Mouse (Mus musculus): ENCODE measurements around the gene Gm17545. TPM values are rescaled to one million over a fixed set of nuclear protein-coding genes. Genes with fewer than 3 reads are reported as not detected.
A peak's percentile ranks its signal among the peaks of the same experiment; 100 is the strongest.

The Gm17545 gene
- polyA plus RNA-seq, 1 experiment from 2014 or later: not detected

GRCm38 (mm10) chr9:22420491-22420890 lies 33.6 kb upstream of the Gm17545 start:
- H3K27me3 ChIP-seq (ENCODE audit: control insufficient read depth, insufficient read depth, low read length): no peaks in the 10 kb centered on the region
- 35% methylated on average over 7 of the region's 7 CpGs for WGBS
- H3K27ac ChIP-seq (ENCODE audit: low read depth, low read length): no peak overlapping the region
- H3K9ac ChIP-seq (ENCODE audit: low read depth, low read length): no peak overlapping the region
- no peaks in the 10 kb centered on the region for H3K9me3 ChIP-seq (ENCODE audit: control insufficient read depth, low read length)
- no peaks in the 10 kb centered on the region for H3K4me1 ChIP-seq (ENCODE audit: control insufficient read depth, insufficient read depth, low read length)
- H3K4me3 ChIP-seq (ENCODE audit: low read length): no peak overlapping the region
- H3K36me3 ChIP-seq (ENCODE audit: control insufficient read depth, insufficient read depth, low read length): no peaks in the 10 kb centered on the region
- H3K4me2 ChIP-seq (replicated peaks; ENCODE audit: low read depth, low read length): no peak overlapping the region
- ATAC-seq (ENCODE audit: low FRiP score, low TSS enrichment): no peak

GRCm38 (mm10) chr9:22422559-22422958 lies 31.5 kb upstream of the Gm17545 start:
- H3K4me2 ChIP-seq (replicated peaks; ENCODE audit: low read depth, low read length): no peak overlapping the region
- no peaks in the 10 kb centered on the region for H3K27me3 ChIP-seq (ENCODE audit: control insufficient read depth, insufficient read depth, low read length)
- no peaks in the 10 kb centered on the region for H3K4me1 ChIP-seq (ENCODE audit: control insufficient read depth, insufficient read depth, low read length)
- no peak for ATAC-seq (ENCODE audit: low FRiP score, low TSS enrichment)
- H3K36me3 ChIP-seq (ENCODE audit: control insufficient read depth, insufficient read depth, low read length): no peaks in the 10 kb centered on the region
- WGBS: 44% methylated on average over 1 of the region's 1 CpGs
- no peak overlapping the region for H3K4me3 ChIP-seq (ENCODE audit: low read length)
- H3K9ac ChIP-seq (ENCODE audit: low read depth, low read length): no peak overlapping the region
- H3K27ac ChIP-seq (ENCODE audit: low read depth, low read length): no peak overlapping the region
- no peaks in the 10 kb centered on the region for H3K9me3 ChIP-seq (ENCODE audit: control insufficient read depth, low read length)

GRCm38 (mm10) chr9:22423507-22423906 lies 30.6 kb upstream of the Gm17545 start:
- 81% methylated on average over 1 of the region's 1 CpGs for WGBS
- no peak overlapping the region for H3K9ac ChIP-seq (ENCODE audit: low read depth, low read length)
- peaks cover 2% of the 10 kb centered on the region; the same call in 1 of the 2 replicates for H3K4me1 ChIP-seq (ENCODE audit: control insufficient read depth, insufficient read depth, low read length)
- no peaks in the 10 kb centered on the region for H3K36me3 ChIP-seq (ENCODE audit: control insufficient read depth, insufficient read depth, low read length)
- no peak overlapping the region for H3K27ac ChIP-seq (ENCODE audit: low read depth, low read length)
- no peak for ATAC-seq (ENCODE audit: low FRiP score, low TSS enrichment)
- H3K4me2 ChIP-seq (replicated peaks; ENCODE audit: low read depth, low read length): no peak overlapping the region
- no peaks in the 10 kb centered on the region for H3K27me3 ChIP-seq (ENCODE audit: control insufficient read depth, insufficient read depth, low read length)
- no peaks in the 10 kb centered on the region for H3K9me3 ChIP-seq (ENCODE audit: control insufficient read depth, low read length)
- H3K4me3 ChIP-seq (ENCODE audit: low read length): no peak overlapping the region

GRCm38 (mm10) chr9:22424196-22424595 lies 29.9 kb upstream of the Gm17545 start:
- Histone ChIP-seq H3K27ac (ENCODE audit: low read depth, low read length) (no peak overlapping the region), H3K4me1 (ENCODE audit: control insufficient read depth, insufficient read depth, low read length) (peaks cover 9% of the 10 kb centered on the region; the same call in 1 of the 2 replicates), H3K36me3 (ENCODE audit: control insufficient read depth, insufficient read depth, low read length) (no peaks in the 10 kb centered on the region), H3K9me3 (ENCODE audit: control insufficient read depth, low read length) (no peaks in the 10 kb centered on the region), H3K4me2 (replicated peaks; ENCODE audit: low read depth, low read length) (no peak overlapping the region), H3K27me3 (ENCODE audit: control insufficient read depth, insufficient read depth, low read length) (no peaks in the 10 kb centered on the region), H3K4me3 (ENCODE audit: low read length) (no peak overlapping the region), H3K9ac (ENCODE audit: low read depth, low read length) (no peak overlapping the region)
- no peak for ATAC-seq (ENCODE audit: low FRiP score, low TSS enrichment)
- 49% methylated on average over 10 of the region's 10 CpGs for WGBS

- no peaks in the 10 kb centered on the region for H3K36me3 ChIP-seq (ENCODE audit: control insufficient read depth, insufficient read depth, low read length)
- no peak for ATAC-seq (ENCODE audit: low FRiP score, low TSS enrichment)
- no peaks in the 10 kb centered on the region for H3K27me3 ChIP-seq (ENCODE audit: control insufficient read depth, insufficient read depth, low read length)
- no peaks in the 10 kb centered on the region for H3K9me3 ChIP-seq (ENCODE audit: control insufficient read depth, low read length)
- H3K4me2 ChIP-seq (replicated peaks; ENCODE audit: low read depth, low read length): no peak overlapping the region
- no peak overlapping the region for H3K4me3 ChIP-seq (ENCODE audit: low read length)
- no peak overlapping the region for H3K9ac ChIP-seq (ENCODE audit: low read depth, low read length)
- H3K4me1 ChIP-seq (ENCODE audit: control insufficient read depth, insufficient read depth, low read length): peaks cover 13% of the 10 kb centered on the region
- no peak overlapping the region for H3K27ac ChIP-seq (ENCODE audit: low read depth, low read length)
- WGBS: 88% methylated on average over 4 of the region's 4 CpGs
Observed at GRCm38 (mm10) chr9:22424719-22425118, 29.4 kb upstream of the Gm17545 start.

GRCm38 (mm10) chr9:22428028-22428665 lies 25.9 kb upstream of the Gm17545 start:
- peaks cover 20% of the 10 kb centered on the region for H3K4me1 ChIP-seq (ENCODE audit: control insufficient read depth, insufficient read depth, low read length)
- H3K27me3 ChIP-seq (ENCODE audit: control insufficient read depth, insufficient read depth, low read length): no peaks in the 10 kb centered on the region
- no peak overlapping the region for H3K9ac ChIP-seq (ENCODE audit: low read depth, low read length)
- H3K36me3 ChIP-seq (ENCODE audit: control insufficient read depth, insufficient read depth, low read length): no peaks in the 10 kb centered on the region
- no peak overlapping the region for H3K27ac ChIP-seq (ENCODE audit: low read depth, low read length)
- no peak overlapping the region for H3K4me3 ChIP-seq (ENCODE audit: low read length)
- H3K4me2 ChIP-seq (replicated peaks; ENCODE audit: low read depth, low read length): no peak overlapping the region
- WGBS: 53% methylated on average over 2 of the region's 4 CpGs
- ATAC-seq (ENCODE audit: low FRiP score, low TSS enrichment): 0 out of 2 replicates have a peak, but pooled peaks have one; percentile 26
- no peaks in the 10 kb centered on the region for H3K9me3 ChIP-seq (ENCODE audit: control insufficient read depth, low read length)

- ATAC-seq (ENCODE audit: low FRiP score, low TSS enrichment): 0 out of 2 replicates have a peak, but pooled peaks have one; percentile 55
Observed at GRCm38 (mm10) chr9:22428666-22429410, 25.3 kb upstream of the Gm17545 start.

GRCm38 (mm10) chr9:22429533-22430241 lies 24.4 kb upstream of the Gm17545 start:
- ATAC-seq (ENCODE audit: low FRiP score, low TSS enrichment): peak; percentile 64
- Histone ChIP-seq H3K36me3 (ENCODE audit: control insufficient read depth, insufficient read depth, low read length) (no peaks in the 10 kb centered on the region), H3K9ac (ENCODE audit: low read depth, low read length) (no peak overlapping the region), H3K4me3 (ENCODE audit: low read length) (no peak overlapping the region), H3K27ac (ENCODE audit: low read depth, low read length) (peak overlapping the region; percentile 44; the same call in 1 of the 2 replicates), H3K4me1 (ENCODE audit: control insufficient read depth, insufficient read depth, low read length) (peaks cover 20% of the 10 kb centered on the region), H3K4me2 (replicated peaks; ENCODE audit: low read depth, low read length) (peak overlapping the region; percentile 9), H3K9me3 (ENCODE audit: control insufficient read depth, low read length) (no peaks in the 10 kb centered on the region), H3K27me3 (ENCODE audit: control insufficient read depth, insufficient read depth, low read length) (no peaks in the 10 kb centered on the region)
- 33% methylated on average over 15 of the region's 15 CpGs for WGBS

More at GRCm38 (mm10) chr9:22428666-22429410, 25.3 kb upstream of the Gm17545 start:
- Histone ChIP-seq H3K36me3 (ENCODE audit: control insufficient read depth, insufficient read depth, low read length) (no peaks in the 10 kb centered on the region), H3K4me3 (ENCODE audit: low read length) (no peak overlapping the region), H3K9ac (ENCODE audit: low read depth, low read length) (no peak overlapping the region), H3K4me1 (ENCODE audit: control insufficient read depth, insufficient read depth, low read length) (peaks cover 20% of the 10 kb centered on the region), H3K4me2 (replicated peaks; ENCODE audit: low read depth, low read length) (no peak overlapping the region), H3K27me3 (ENCODE audit: control insufficient read depth, insufficient read depth, low read length) (no peaks in the 10 kb centered on the region), H3K27ac (ENCODE audit: low read depth, low read length) (no peak overlapping the region), H3K9me3 (ENCODE audit: control insufficient read depth, low read length) (no peaks in the 10 kb centered on the region)
- 70% methylated on average over 14 of the region's 14 CpGs for WGBS

Data from kidney, embryonic 14.5 days (tissue).